Mouse (Mus musculus) forebrain, embryonic 13.5 days (tissue): ENCODE data around the gene Aldh3a1. TPM values are rescaled to one million over a fixed set of nuclear protein-coding genes. Genes with fewer than 3 reads are reported as not detected.
"Not testable (repeated sequence)": the region's sequence is repeated elsewhere in the genome, so short reads cannot be mapped to it uniquely, and the experiment has no call there.

ENCODE experiments used
- ATAC-seq: fragments of 200-750 bp; cut with Nextera tagmentation; 2 replicates; pipeline ENCODE4 v1.8.0; 2017
- H3K27ac ChIP-seq: fragments of 300-500 bp; sonication (generic); 2 replicates; pipeline ENCODE4 v1.5.1; 2015; ENCODE audit warnings: inconsistent platforms, mild to moderate bottlenecking, moderate library complexity
- H3K27me3 ChIP-seq: fragments of 300-500 bp; sonication (generic); 2 replicates; pipeline ENCODE4 v1.6.1; 2015; ENCODE audit warnings: mild to moderate bottlenecking, inconsistent platforms
- H3K36me3 ChIP-seq: fragments of 300-500 bp; sonication (generic); 2 replicates; pipeline ENCODE4 v1.6.1; 2015; ENCODE audit warnings: mild to moderate bottlenecking, inconsistent platforms; ENCODE audit not compliant: poor library complexity, severe bottlenecking
- H3K4me1 ChIP-seq: fragments of 300-500 bp; sonication (generic); 2 replicates; pipeline ENCODE4 v1.6.1; 2015; ENCODE audit warnings: inconsistent platforms
- H3K4me2 ChIP-seq: fragments of 300-500 bp; sonication (generic); 2 replicates; pipeline ENCODE4 v1.6.1; 2015; ENCODE audit warnings: inconsistent platforms, mild to moderate bottlenecking, moderate library complexity
- H3K4me3 ChIP-seq: fragments of 300-500 bp; sonication (generic); 2 replicates; pipeline ENCODE4 v1.5.1; 2015; ENCODE audit warnings: mild to moderate bottlenecking, inconsistent platforms
- H3K9ac ChIP-seq: fragments of 300-500 bp; sonication (generic); 2 replicates; pipeline ENCODE4 v1.6.1; 2015; ENCODE audit warnings: mild to moderate bottlenecking, inconsistent platforms
- H3K9me3 ChIP-seq: fragments of 300-500 bp; sonication (generic); replicated peaks from 2 replicates; pipeline ENCODE4 v1.6.1; 2016; ENCODE audit warnings: inconsistent platforms
- whole genome bisulfite sequencing: fragments of 180-500 bp; shearing (Covaris S2); methylation state at CpG from one replicate; pipeline ENCODE4 v1.1.7; 2015; 5-methylcytosine and 5-hydroxymethylcytosine counted together
- polyA plus RNA-seq: library from polyadenylated mRNA; unstranded; fragments of >200 nt; fragmentation: Nextera tagmentation; extraction: Ambion mirVana; gene quantifications from 2 replicates; pipeline ENCODE4 v1.2.1, GENCODE M21; 2015

The Aldh3a1 gene
- not detected in 2 replicates for polyA plus RNA-seq

GRCm38 (mm10) chr11:61207487-61208246 lies at the start of gene Aldh3a1:
Gene Aldh3a1 (plus strand): TSS chr11:61207537.
- H3K4me3 ChIP-seq = no peak within 1 kb of the TSS
- H3K4me1 ChIP-seq = no peaks in the 10 kb centered on the region
- no peaks in the 10 kb centered on the region for H3K36me3 ChIP-seq
- H3K4me2 ChIP-seq = no peak within 1 kb of the TSS
- no peaks in the 10 kb centered on the region for H3K9me3 ChIP-seq
- 77% methylated on average over 10 of the region's 10 CpGs for WGBS
- H3K27ac ChIP-seq = no peak within 1 kb of the TSS
- 0 out of 2 replicates have a peak, but pooled peaks cover 10% of the 10 kb centered on the region for H3K27me3 ChIP-seq
- no peak for ATAC-seq
- no peak within 1 kb of the TSS for H3K9ac ChIP-seq

- Histone ChIP-seq H3K27me3 (no peaks in the 10 kb centered on the region), H3K4me2 (no peak overlapping the region), H3K9ac (no peak overlapping the region), H3K27ac (no peak overlapping the region), H3K4me3 (no peak overlapping the region), H3K36me3 (peaks cover 100% of the 10 kb centered on the region), H3K9me3 (no peaks in the 10 kb centered on the region), H3K4me1 (no peaks in the 10 kb centered on the region)
- WGBS = 73% methylated on average over 3 of the region's 3 CpGs
- ATAC-seq = no peak
Observed at GRCm38 (mm10) chr11:61158141-61158540, 49.2 kb upstream of the Aldh3a1 start.

- Histone ChIP-seq H3K4me2 (no peak overlapping the region), H3K27ac (no peak overlapping the region), H3K27me3 (no peaks in the 10 kb centered on the region), H3K9me3 (no peaks in the 10 kb centered on the region), H3K9ac (no peak overlapping the region), H3K4me1 (no peaks in the 10 kb centered on the region), H3K36me3 (peaks cover 100% of the 10 kb centered on the region), H3K4me3 (no peak overlapping the region)
- WGBS = 82% methylated on average over 11 of the region's 11 CpGs
- no peak for ATAC-seq
Observed at GRCm38 (mm10) chr11:61159796-61160732, 47.3 kb upstream of the Aldh3a1 start.

DNA sequence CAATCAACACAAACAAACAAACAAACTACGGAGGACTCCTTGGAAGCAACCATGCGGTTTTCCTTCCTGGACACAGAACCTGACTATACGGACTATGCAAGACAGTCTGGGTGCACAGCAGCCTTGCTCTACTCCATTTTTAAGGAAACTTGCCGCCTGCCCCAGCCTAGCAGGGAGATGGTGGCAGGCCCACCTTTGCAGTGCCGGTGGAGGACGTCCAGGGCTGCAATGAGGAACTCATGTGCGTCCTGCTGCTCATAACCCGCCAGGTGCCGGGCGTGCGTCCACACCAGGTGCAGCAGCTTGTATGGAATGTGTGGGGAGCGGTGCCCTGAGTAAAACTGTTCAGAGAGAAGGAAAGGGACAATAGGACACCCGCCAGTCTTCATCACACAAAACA lies 46.2 kb upstream of the Aldh3a1 start:
- Histone ChIP-seq H3K4me3 (no peak overlapping the region), H3K9ac (no peak overlapping the region), H3K4me2 (no peak overlapping the region), H3K36me3 (peaks cover 100% of the 10 kb centered on the region), H3K27ac (no peak overlapping the region), H3K9me3 (no peaks in the 10 kb centered on the region), H3K4me1 (no peaks in the 10 kb centered on the region), H3K27me3 (no peaks in the 10 kb centered on the region)
- no peak for ATAC-seq
- WGBS = 95% methylated on average over 13 of the region's 13 CpGs

DNA sequence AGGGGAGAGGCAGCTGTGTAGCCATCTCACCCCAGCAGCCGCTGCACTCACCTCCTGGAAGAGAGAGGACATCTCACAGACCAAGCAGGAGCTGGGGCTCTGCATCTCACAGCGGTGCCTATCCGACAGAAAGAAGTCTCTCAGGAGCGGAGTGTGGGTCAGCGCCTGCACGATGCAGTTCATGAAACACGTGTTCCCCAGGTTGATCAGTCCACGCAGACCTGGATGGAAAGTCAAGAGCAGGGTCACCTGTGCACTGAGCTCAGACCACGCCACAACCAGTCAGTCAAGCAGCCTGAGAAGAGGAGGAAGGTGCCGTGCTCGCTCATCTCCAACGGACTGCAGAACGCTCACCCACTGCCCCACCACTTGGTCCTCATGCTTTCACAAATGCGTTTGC lies 44.6 kb upstream of the Aldh3a1 start:
- Histone ChIP-seq H3K36me3 (peaks cover 100% of the 10 kb centered on the region), H3K9ac (no peak overlapping the region), H3K4me2 (no peak overlapping the region), H3K4me1 (no peaks in the 10 kb centered on the region), H3K27me3 (no peaks in the 10 kb centered on the region), H3K4me3 (no peak overlapping the region), H3K27ac (no peak overlapping the region), H3K9me3 (no peaks in the 10 kb centered on the region)
- ATAC-seq = no peak
- 96% methylated on average over 14 of the region's 14 CpGs for WGBS

DNA sequence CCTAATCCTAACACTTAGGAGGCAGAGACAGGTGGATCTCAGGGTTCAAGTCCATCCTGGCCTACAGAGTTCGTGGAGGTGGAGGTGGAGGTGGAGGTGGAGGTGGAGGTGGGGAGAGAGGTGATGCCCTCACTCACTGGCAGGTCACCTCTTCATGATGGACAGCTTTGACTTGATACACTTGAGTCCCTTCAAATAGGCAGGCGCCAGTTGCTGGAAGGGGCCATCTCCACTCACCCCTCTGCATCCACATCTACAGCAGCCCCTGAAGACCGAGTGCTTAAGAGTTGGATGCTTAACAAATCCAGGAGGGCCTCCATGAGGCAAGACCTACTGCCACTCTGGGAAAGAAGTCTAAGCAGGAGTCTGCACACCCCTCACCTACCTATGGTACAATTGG lies 44.0 kb upstream of the Aldh3a1 start:
- WGBS = 96% methylated on average over 3 of the region's 3 CpGs

GRCm38 (mm10) chr11:61164366-61164765 lies 43.0 kb upstream of the Aldh3a1 start:
- Histone ChIP-seq H3K9me3 (no peaks in the 10 kb centered on the region), H3K4me2 (no peak overlapping the region), H3K9ac (no peak overlapping the region), H3K4me1 (peaks cover 14% of the 10 kb centered on the region), H3K4me3 (no peak overlapping the region), H3K27me3 (no peaks in the 10 kb centered on the region), H3K27ac (no peak overlapping the region), H3K36me3 (peaks cover 90% of the 10 kb centered on the region)
- no peak for ATAC-seq
- WGBS = 92% methylated on average over 6 of the region's 6 CpGs

More for the DNA sequence above, 44.0 kb upstream of the Aldh3a1 start:
- H3K9ac ChIP-seq = no peak overlapping the region
- peaks cover 100% of the 10 kb centered on the region for H3K36me3 ChIP-seq
- no peak overlapping the region for H3K4me3 ChIP-seq
- H3K4me1 ChIP-seq = peaks cover 4% of the 10 kb centered on the region; the same call in 1 of the 2 replicates
- no peak overlapping the region for H3K4me2 ChIP-seq
- no peaks in the 10 kb centered on the region for H3K27me3 ChIP-seq
- ATAC-seq = no peak
- H3K9me3 ChIP-seq = no peaks in the 10 kb centered on the region
- H3K27ac ChIP-seq = no peak overlapping the region

GRCm38 (mm10) chr11:61164881-61165280 lies 42.5 kb upstream of the Aldh3a1 start:
- H3K9me3 ChIP-seq = no peaks in the 10 kb centered on the region
- H3K4me2 ChIP-seq = no peak overlapping the region
- no peak overlapping the region for H3K9ac ChIP-seq
- H3K36me3 ChIP-seq = peaks cover 85% of the 10 kb centered on the region
- no peaks in the 10 kb centered on the region for H3K27me3 ChIP-seq
- ATAC-seq = no peak
- WGBS = 94% methylated on average over 10 of the region's 10 CpGs
- H3K4me1 ChIP-seq = peaks cover 19% of the 10 kb centered on the region
- no peak overlapping the region for H3K27ac ChIP-seq
- no peak overlapping the region for H3K4me3 ChIP-seq

GRCm38 (mm10) chr11:61170184-61170583 lies 37.2 kb upstream of the Aldh3a1 start:
- Histone ChIP-seq H3K36me3 (peaks cover 38% of the 10 kb centered on the region), H3K9me3 (no peaks in the 10 kb centered on the region), H3K27ac (no peak overlapping the region), H3K4me1 (peaks cover 56% of the 10 kb centered on the region), H3K4me3 (no peak overlapping the region), H3K4me2 (peak overlapping the region; percentile 23; the same call in 1 of the 2 replicates), H3K9ac (no peak overlapping the region), H3K27me3 (no peaks in the 10 kb centered on the region)
- WGBS = 86% methylated on average over 5 of the region's 5 CpGs
- no peak for ATAC-seq

- peak overlapping the region; percentile 90 for H3K4me3 ChIP-seq
- H3K4me1 ChIP-seq = peaks cover 57% of the 10 kb centered on the region
- not testable (repeated sequence) for H3K27me3 ChIP-seq, H3K27ac ChIP-seq, H3K9me3 ChIP-seq, H3K36me3 ChIP-seq, ATAC-seq
- peak overlapping the region; percentile 76 for H3K4me2 ChIP-seq
- H3K9ac ChIP-seq = peak overlapping the region; percentile 97
- WGBS = 21% methylated on average over 15 of the region's 15 CpGs
Observed at GRCm38 (mm10) chr11:61173477-61173876, 33.9 kb upstream of the Aldh3a1 start.

- Histone ChIP-seq H3K4me3 (peak overlapping the region; percentile 90), H3K27ac (peak overlapping the region; percentile 98), H3K36me3 (peaks cover 6% of the 10 kb centered on the region), H3K9me3 (no peaks in the 10 kb centered on the region), H3K27me3 (no peaks in the 10 kb centered on the region), H3K9ac (peak overlapping the region; percentile 97), H3K4me1 (peaks cover 48% of the 10 kb centered on the region), H3K4me2 (peak overlapping the region; percentile 76)
- peak; percentile 25 for ATAC-seq
- under 1% methylated on average over 28 of the region's 28 CpGs for WGBS
Observed at GRCm38 (mm10) chr11:61174291-61174820, 33.0 kb upstream of the Aldh3a1 start.
